Mouse (Mus musculus) Patski (cell line): Measurements from ENCODE around the gene Kcnt2. TPM values are rescaled to one million over a fixed set of nuclear protein-coding genes. Genes with fewer than 3 reads are reported as not detected.

Experiments
- ATAC-seq: fragments of 100-300 bp; one replicate; pipeline ENCODE4 v1.8.0; 2021
- CTCF ChIA-PET: fragments of 350-600 bp; sonication (Branson Sonifier 250); formaldehyde crosslinking; loops from one replicate; lab custom pipeline; 2022; ENCODE audit warnings: inconsistent platforms; lab: Charles Lee
- POLR2A ChIA-PET: fragments of 350-600 bp; sonication (Branson Sonifier 250); formaldehyde crosslinking; loops from one replicate; lab custom pipeline; 2022; ENCODE audit warnings: antibody characterized with exemption, inconsistent platforms; lab: Charles Lee
- DNase-seq: peaks from one replicate; pipeline ENCODE4 v3.0.0-alpha.2; 2011; ENCODE audit warnings: low read depth, low spot score
- H3K27me3 ChIP-seq: fragments of 371-371 bp; one replicate; pipeline ENCODE4 v1.5.1; 2021
- CTCF ChIP-seq: fragments of 100-300 bp; IDR thresholded peaks from one replicate; pipeline ENCODE4 v1.5.1; 2021
- in situ Hi-C: fragments of 300-500 bp; cut with MboI; formaldehyde crosslinking; loops from 3 replicates; pipeline ENCODE4 v1.11.1; 2018; ENCODE audit warnings: low pct_unique_long_range_greater_than_20kb, mixed read lengths
- polyA plus RNA-seq: library from polyadenylated mRNA; unstranded; gene quantifications from one replicate; pipeline ENCODE4 v1.2.3, GENCODE M21; 2021

Kcnt2 gene
- polyA plus RNA-seq, 1 experiment from 2014 or later: not detected

DNA sequence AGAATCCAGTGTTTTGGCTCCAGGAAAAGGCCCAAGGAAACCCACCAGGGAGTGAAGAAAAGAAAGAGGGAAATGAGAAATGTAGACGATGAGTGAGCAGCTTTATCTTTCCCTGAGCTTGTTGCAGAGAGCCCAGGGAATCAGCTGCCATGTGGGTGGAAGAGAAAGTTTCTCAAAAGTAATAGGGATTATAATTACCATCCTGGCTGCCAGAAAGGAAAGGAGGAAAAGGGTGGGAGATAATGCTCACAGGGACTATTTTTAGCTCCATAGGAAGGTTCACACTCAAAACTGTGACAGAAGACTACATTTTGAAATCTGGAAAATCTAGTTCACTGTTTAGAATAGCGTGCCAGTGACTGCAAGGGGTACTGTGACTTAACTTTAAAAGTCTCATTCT lies 243.9 kb downstream of the Kcnt2 start:
- no peaks in the 10 kb centered on the region for H3K27me3 ChIP-seq
- DNase-seq (no peak), ATAC-seq (no peak)
- ChIA-PET CTCF (interaction anchor here (0.7 kb wide), 1 partner anchor 133 kb away, joined by 3 read pairs; no protein-coding TSS in a partner anchor), POLR2A (no interaction called here)
- no peak for TF ChIP-seq CTCF
- in situ Hi-C loops: no loop called here

DNA sequence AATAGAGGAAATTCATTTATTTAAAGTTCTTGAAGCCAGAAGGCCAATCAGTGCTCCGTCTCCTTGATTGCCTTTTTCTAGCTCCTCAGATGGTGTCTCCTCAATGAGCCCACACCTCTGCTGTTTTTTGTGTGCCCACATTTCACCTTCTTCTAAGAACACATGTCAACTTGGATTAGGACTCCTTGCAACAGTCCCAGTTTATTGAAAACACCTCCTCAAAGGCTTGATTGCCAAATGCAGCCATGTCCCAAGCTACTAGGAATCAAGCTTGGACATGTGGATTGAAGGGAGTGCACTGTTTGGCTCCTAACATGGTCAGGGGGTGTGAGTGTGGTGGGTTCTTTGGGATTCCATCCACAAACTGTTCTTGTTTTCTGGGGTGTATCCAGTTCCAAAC lies 245.4 kb downstream of the Kcnt2 start:
- H3K27me3 ChIP-seq: no peaks in the 10 kb centered on the region
- TF ChIP-seq CTCF: no peak
- no peak for ATAC-seq
- POLR2A ChIA-PET: no interaction called here
- in situ Hi-C loops: no loop called here
- no peak for DNase-seq
- CTCF ChIA-PET: no interaction called here

DNA sequence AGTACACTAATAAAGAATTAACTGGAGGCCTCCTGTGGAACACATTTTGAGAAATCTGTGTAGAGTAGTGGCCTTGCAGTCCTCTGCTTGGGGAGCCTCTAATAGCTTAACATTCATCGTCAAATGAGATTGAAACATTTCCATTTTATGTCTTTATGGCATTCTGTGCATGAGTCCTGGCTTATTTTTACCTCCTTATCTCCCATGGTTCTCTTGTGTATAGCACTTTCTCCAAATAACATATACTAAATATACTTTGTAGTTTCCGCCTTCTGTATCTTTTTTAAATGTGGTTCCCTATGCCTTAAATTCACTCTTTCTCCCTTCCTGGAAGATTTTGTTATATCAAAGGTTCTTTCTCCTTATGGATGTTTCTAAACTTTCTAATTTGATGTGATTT lies 246.3 kb downstream of the Kcnt2 start:
- ATAC-seq: no peak
- CTCF ChIA-PET: no interaction called here
- no peak for TF ChIP-seq CTCF
- DNase-seq: no peak
- POLR2A ChIA-PET: no interaction called here
- H3K27me3 ChIP-seq: no peaks in the 10 kb centered on the region
- in situ Hi-C loops: no loop called here

DNA sequence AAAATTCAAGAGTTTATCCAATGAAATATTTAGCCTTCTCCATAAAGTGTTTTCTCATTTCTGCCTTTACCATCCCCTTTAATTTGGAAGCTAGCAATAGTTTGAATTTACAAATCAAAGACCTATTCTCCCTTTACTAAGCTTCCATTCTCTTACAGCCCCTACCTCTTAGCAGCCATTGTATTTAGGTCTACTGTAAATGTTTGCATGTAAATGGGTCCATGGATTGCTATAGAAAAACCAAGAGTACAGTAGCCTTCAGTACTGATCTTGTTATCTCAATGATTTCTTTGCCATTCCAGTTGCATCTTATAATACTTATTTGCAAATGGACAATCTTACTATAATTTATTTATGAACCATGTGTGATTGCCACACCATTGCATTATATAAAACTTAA lies 267.5 kb downstream of the Kcnt2 start:
- TF ChIP-seq CTCF: no peak
- POLR2A ChIA-PET: no interaction called here
- no peak for ATAC-seq
- CTCF ChIA-PET: interaction anchor here (1.3 kb wide), 1 partner anchor 27 kb away, joined by 3 read pairs; no protein-coding TSS in a partner anchor
- peaks cover 12% of the 10 kb centered on the region for H3K27me3 ChIP-seq
- DNase-seq: no peak
- in situ Hi-C loops: no loop called here

DNA sequence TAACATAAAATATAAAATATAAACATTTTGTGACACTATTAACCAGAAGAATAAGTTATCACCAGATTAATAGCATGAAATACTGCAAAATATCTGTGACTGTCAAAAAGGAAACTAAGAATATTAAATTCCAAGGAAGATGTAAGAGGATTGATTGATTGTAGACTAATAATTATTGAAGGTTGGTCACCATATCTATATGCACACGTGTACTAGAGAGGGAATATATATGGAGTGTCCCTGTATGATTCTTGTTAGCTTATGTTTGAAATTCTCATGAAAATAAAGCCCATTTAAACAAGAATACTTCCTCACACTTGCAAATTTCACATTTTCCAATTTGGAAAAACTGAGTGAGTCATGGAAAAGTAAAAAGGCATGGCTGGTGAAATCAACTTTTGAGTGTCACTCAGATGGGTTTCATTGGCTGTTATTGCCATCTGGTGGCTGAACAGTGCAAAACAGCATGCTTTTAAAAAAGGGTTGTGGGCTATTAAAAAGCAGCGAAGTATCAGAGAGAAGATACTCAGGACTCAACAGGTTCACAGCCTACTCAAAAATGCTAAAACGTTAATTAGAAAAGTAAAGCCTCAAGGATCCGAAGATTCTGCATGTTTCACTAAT lies 285.4 kb downstream of the Kcnt2 start:
- ATAC-seq: no peak
- DNase-seq: no peak
- TF ChIP-seq CTCF: peak; percentile 63
- H3K27me3 ChIP-seq: peaks cover 7% of the 10 kb centered on the region
- ChIA-PET POLR2A (no interaction called here), CTCF (interaction anchor here (0.6 to 2.5 kb wide), 4 partner anchors 13 to 360 kb away, joined by 3 to 8 read pairs (median 4); no protein-coding TSS in a partner anchor)
- in situ Hi-C loops: no loop called here

DNA sequence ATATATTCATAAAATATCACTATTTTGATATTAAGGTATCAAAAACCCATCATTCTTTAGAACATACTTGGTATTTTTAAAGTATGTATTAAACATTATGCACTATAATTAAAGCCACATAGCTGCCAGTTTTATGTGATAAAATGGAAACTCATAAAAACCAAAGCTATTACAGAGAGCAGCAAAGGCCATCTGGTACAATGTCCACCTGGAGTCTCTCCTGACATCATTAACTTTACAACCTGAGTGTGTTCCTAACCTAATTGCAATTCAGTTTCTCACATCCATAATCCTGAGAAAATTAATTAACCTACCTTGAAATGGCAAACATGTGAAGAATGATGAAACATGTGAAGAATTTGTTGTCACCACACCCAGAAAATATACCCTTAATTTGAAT lies 288.9 kb downstream of the Kcnt2 start:
- H3K27me3 ChIP-seq: peaks cover 3% of the 10 kb centered on the region
- no peak for TF ChIP-seq CTCF
- POLR2A ChIA-PET: no interaction called here
- ATAC-seq: no peak
- CTCF ChIA-PET: no interaction called here
- no peak for DNase-seq
- in situ Hi-C loops: no loop called here

DNA sequence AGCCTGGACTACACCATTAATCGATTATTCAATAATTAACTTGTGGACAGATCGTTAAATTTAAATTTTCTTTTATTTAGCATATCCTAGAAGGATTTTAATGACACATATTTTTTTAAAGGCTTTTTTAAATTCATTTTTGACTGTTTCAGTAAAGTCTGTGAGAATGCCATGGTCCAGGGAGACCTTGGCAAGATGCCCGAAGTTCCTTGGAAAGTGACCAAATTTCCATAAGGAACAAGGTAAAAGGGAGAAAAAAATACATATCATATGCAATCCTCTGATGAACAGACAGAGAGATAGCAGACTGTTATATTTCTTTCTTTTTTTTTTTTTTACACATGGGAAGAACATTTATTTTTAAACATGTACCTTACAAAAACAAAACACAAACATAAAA lies 296.1 kb downstream of the Kcnt2 start:
- in situ Hi-C loops: no loop called here
- ATAC-seq (no peak), DNase-seq (no peak)
- peaks cover 6% of the 10 kb centered on the region for H3K27me3 ChIP-seq
- CTCF ChIA-PET: no interaction called here
- POLR2A ChIA-PET: no interaction called here
- no peak for TF ChIP-seq CTCF

DNA sequence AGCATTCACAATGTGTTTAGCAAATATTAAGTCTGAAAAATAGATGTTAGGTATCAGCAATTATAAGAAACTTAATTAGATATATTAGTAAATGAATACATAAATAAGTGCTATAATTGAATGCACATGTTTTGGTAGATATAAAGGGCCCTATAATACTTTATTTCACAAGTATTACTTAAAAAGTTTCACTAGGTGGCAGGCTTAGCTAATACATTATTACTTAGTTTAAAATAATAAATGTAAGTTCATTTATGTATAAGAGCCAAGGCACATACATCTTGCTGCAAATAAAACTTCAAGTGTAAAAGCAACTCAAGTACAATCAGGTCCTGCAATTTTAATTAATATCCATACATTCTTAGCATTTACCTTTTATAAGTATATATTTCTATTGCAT lies 302.8 kb downstream of the Kcnt2 start:
- CTCF ChIA-PET: no interaction called here

DNA sequence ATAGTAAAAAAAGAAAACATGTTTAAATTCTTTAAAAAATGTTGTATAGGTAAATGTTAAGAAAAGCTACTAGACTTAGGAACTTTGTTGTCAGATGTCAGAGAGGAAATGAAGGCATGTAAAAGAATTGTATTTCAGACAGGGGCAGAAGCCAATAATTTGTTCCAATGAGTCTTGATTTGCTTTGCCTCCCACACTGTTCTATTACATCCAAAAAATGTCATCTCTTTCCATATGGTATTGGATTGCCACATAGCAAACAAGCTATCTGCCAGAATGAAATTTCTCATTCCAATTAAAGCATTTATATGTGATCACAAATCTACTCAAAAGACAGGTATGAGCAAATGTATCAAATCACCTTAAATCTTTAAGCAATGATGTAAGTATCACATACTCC lies 314.8 kb downstream of the Kcnt2 start:
- in situ Hi-C loops: no loop called here
- POLR2A ChIA-PET: no interaction called here
- TF ChIP-seq CTCF: no peak

More for the DNA sequence above, 302.8 kb downstream of the Kcnt2 start:
- ATAC-seq: no peak
- peaks cover 6% of the 10 kb centered on the region for H3K27me3 ChIP-seq
- POLR2A ChIA-PET: no interaction called here
- in situ Hi-C loops: no loop called here
- no peak for TF ChIP-seq CTCF
- no peak for DNase-seq

DNA sequence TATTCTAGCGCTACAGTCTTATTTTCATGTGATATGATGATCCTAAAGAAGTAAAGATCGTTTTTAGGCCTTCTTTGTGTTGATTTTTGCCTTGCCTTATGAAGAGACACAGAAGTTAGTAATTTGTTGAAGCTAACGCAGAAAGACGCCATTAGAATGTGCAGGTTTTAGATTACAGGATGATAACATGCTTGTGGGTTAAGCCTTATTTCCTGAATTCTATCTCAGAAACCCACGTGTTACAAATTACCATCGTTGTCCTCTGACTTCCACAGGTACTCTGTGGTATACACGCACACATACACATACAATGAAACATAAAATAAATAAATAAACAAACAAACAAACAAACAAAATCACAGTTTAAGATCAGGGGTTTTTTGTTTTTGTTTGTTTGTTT lies 326.2 kb downstream of the Kcnt2 start:
- DNase-seq (no peak), ATAC-seq (no peak)
- in situ Hi-C loops: no loop called here
- no peaks in the 10 kb centered on the region for H3K27me3 ChIP-seq
- no peak for TF ChIP-seq CTCF
- ChIA-PET CTCF (interaction anchor here (1.2 kb wide), 1 partner anchor 10 kb away, joined by 3 read pairs; no protein-coding TSS in a partner anchor), POLR2A (no interaction called here)

More for the DNA sequence above, 314.8 kb downstream of the Kcnt2 start:
- no peak for DNase-seq
- no peak for ATAC-seq
- H3K27me3 ChIP-seq: peaks cover 3% of the 10 kb centered on the region
- CTCF ChIA-PET: no interaction called here

DNA sequence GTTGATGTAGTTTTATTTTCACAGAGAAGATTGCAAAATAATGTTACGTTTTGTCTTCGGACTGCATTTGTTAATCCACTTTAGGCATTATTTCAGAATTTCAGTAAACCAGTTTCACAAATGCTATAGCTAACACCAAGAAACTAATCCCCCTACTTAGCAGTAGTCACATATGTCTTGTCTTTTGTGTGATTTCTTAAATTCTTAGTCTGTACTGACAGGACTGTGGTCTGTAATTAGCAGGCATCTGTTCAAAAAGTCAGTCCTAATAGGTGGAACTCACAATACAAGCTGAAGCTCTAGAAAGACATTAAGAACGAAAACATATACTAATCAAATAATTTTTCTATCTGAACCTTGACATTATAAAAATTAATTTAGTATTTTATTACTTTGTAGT lies 332.6 kb downstream of the Kcnt2 start:
- CTCF ChIA-PET: no interaction called here

DNA sequence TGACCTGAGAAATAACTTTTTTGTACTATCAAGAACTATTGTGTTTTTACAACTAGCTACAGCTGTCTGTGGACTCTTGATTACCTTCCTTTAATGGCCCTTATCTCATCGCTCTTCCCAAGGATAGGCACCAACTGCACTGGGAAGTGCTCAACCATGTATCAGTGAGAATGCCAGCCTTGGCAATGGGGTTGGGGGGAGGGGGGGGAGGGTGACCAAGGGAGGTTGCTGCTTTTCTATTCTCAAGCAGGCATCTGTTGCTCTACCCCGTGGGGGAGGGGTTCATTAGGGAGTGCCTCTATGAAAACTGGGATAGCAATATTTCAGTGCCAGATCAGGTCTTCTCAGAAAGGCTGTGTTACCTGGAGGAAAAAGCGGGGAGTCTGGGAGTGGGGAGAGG lies 342.3 kb downstream of the Kcnt2 start:
- H3K27me3 ChIP-seq: no peaks in the 10 kb centered on the region
- TF ChIP-seq CTCF: no peak
- in situ Hi-C loops: no loop called here
- POLR2A ChIA-PET: no interaction called here
- no peak for ATAC-seq
- DNase-seq: no peak
- CTCF ChIA-PET: no interaction called here

More for the DNA sequence above, 332.6 kb downstream of the Kcnt2 start:
- no peak for TF ChIP-seq CTCF
- H3K27me3 ChIP-seq: no peaks in the 10 kb centered on the region
- ATAC-seq: no peak
- in situ Hi-C loops: no loop called here
- POLR2A ChIA-PET: no interaction called here
- DNase-seq: no peak
